Mouse (Mus musculus) megakaryocyte, embryonic 14.5 days (primary cell): Measurements from ENCODE around the gene Uqcc2.

Experiments used
- FLI1 ChIP-seq: IDR thresholded peaks from 2 replicates; pipeline ENCODE4 v1.6.1; 2012; ENCODE audit warnings: low read length, inconsistent platforms, mixed read lengths
- GATA1 ChIP-seq: IDR thresholded peaks from 3 replicates; pipeline ENCODE4 v1.6.1; 2012; ENCODE audit warnings: mixed read lengths, low read length, inconsistent platforms, borderline replicate concordance

DNA sequence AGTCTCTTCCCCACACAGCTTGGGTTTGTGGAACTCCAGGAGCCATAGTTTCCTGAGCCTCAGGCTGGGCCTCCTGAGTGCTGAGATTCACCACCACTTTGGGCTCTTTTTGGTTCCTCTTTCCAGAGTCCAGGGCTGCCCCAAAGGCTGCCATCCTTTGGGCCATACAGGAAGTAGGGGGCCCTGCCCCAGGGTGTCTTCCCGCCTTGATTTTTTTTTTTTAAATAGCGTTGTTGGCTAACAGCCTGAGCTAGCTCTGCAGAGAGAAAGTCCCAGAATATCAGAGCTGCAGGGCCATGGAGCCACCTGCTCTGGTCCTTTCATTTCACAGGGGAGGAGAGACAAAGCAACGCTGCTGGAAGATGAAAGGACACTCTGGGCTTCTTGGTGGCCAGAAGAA, 40.0 kb upstream of the Uqcc2 start:
- no peak for TF ChIP-seq GATA1
- TF ChIP-seq FLI1 = no peak
